ENCODE assay signal across 8 mouse cellular contexts in genomic region chr2:32966184-32966688, GRCm38 (mm10). TPM values are rescaled to one million over a fixed set of nuclear protein-coding genes. Genes with fewer than 3 reads are reported as not detected.
DNase-seq lines count a peak whose midpoint lies in the region; ATAC-seq and TF ChIP-seq lines count a peak whose summit lies in the region.

No protein-coding gene starts in this region.

- H3K9me3 ChIP-seq in liver, embryonic 11.5 days (ENCODE audit: control insufficient read depth, low read length): no peaks in the 10 kb centered on the region
- no peaks in the 10 kb centered on the region for H3K9me3 ChIP-seq in stomach, postnatal 0 days (ENCODE audit: control insufficient read depth, low read length)

- peak overlapping the region; percentile 93 for H3K9ac ChIP-seq in liver, embryonic 11.5 days (ENCODE audit: low read depth, low read length)
- H3K9ac ChIP-seq in stomach, postnatal 0 days (ENCODE audit: low read length): peak overlapping the region; percentile 83

- no peak for TF ChIP-seq EP300 in stomach, postnatal 0 days (optimal IDR thresholded peaks at IDR 0.05)

- 24% methylated on average over 13 of the region's 13 CpGs for WGBS in thymus, adult 2 months
- WGBS in liver, embryonic 11.5 days: 8% methylated on average over 13 of the region's 13 CpGs
- WGBS in stomach, postnatal 0 days: 8% methylated on average over 13 of the region's 13 CpGs

- peak overlapping the region; percentile 90 for H3K4me3 ChIP-seq in gastrocnemius, adult 2 months
- H3K4me3 ChIP-seq in thymus, adult 2 months (ENCODE audit: control insufficient read depth, insufficient read depth, low read length): peak overlapping the region; percentile 66
- H3K4me3 ChIP-seq in liver, embryonic 11.5 days (ENCODE audit: low read depth, low read length): peak overlapping the region; percentile 75
- peak overlapping the region; percentile 63 for H3K4me3 ChIP-seq in stomach, postnatal 0 days (ENCODE audit: low read depth, low read length)

- peaks cover 15% of the 10 kb centered on the region for H3K36me3 ChIP-seq in thymus, adult 2 months (ENCODE audit: control insufficient read depth, insufficient read depth, low read length)
- peaks cover 22% of the 10 kb centered on the region for H3K36me3 ChIP-seq in liver, embryonic 11.5 days (ENCODE audit: control insufficient read depth, insufficient read depth, low read length)
- H3K36me3 ChIP-seq in stomach, postnatal 0 days (ENCODE audit: control insufficient read depth, insufficient read depth, low read length): peaks cover 11% of the 10 kb centered on the region

- no peak for TF ChIP-seq CTCF in gastrocnemius, adult 2 months (IDR thresholded peaks at IDR 0.05)
- no peak for TF ChIP-seq CTCF in thymus, adult 2 months (IDR thresholded peaks at IDR 0.05; ENCODE audit: borderline replicate concordance, control insufficient read depth, extremely low read depth, insufficient read depth, low read length, poor library complexity)
- TF ChIP-seq CTCF in stomach, postnatal 0 days (IDR thresholded peaks at IDR 0.05; ENCODE audit: low read depth): no peak

- H3K27me3 ChIP-seq in thymus, adult 2 months (ENCODE audit: control insufficient read depth, insufficient read depth, low read length): no peaks in the 10 kb centered on the region
- H3K27me3 ChIP-seq in liver, embryonic 11.5 days (replicated peaks; ENCODE audit: control insufficient read depth, insufficient read depth, low read length): no peaks in the 10 kb centered on the region
- no peaks in the 10 kb centered on the region for H3K27me3 ChIP-seq in stomach, postnatal 0 days (ENCODE audit: control insufficient read depth, insufficient read depth, low read length)

- intact Hi-C loops in gastrocnemius, adult 2 months (cut with DNase I): no loop called here
- intact Hi-C loops in left cerebral cortex, postnatal 25 days (cut with DNase I): no loop called here

- H3K27ac ChIP-seq in gastrocnemius, adult 2 months: peak overlapping the region; percentile 98
- H3K27ac ChIP-seq in thymus, adult 2 months (ENCODE audit: control insufficient read depth, insufficient read depth, low read length): peak overlapping the region; percentile 40
- peak overlapping the region; percentile 96 for H3K27ac ChIP-seq in liver, embryonic 11.5 days (ENCODE audit: low read depth, low read length)
- H3K27ac ChIP-seq in stomach, postnatal 0 days (replicated peaks): peak overlapping the region; percentile 99

- TF ChIP-seq POLR2A in thymus, adult 2 months (IDR thresholded peaks at IDR 0.05; ENCODE audit: control insufficient read depth, extremely low read depth, insufficient read depth, low read length, poor library complexity): no peak

- H3K4me1 ChIP-seq in thymus, adult 2 months (replicated peaks; ENCODE audit: control insufficient read depth, insufficient read depth, low read length): peaks cover 21% of the 10 kb centered on the region
- H3K4me1 ChIP-seq in liver, embryonic 11.5 days (replicated peaks; ENCODE audit: control insufficient read depth, insufficient read depth, low read length): peaks cover 27% of the 10 kb centered on the region
- no peaks in the 10 kb centered on the region; the same call in 1 of the 2 replicates for H3K4me1 ChIP-seq in stomach, postnatal 0 days (replicated peaks; ENCODE audit: control insufficient read depth, insufficient read depth)

- no peak for DNase-seq in gastrocnemius, adult 2 months
- DNase-seq in gastrocnemius, adult 18-20 months (ENCODE audit: low spot score): no peak
- DNase-seq in thymus, adult 2 months: no peak
- no peak for DNase-seq in thymus, postnatal 14 days
- DNase-seq in liver, embryonic 11.5 days (ENCODE audit: low spot score): no peak
- DNase-seq in stomach, postnatal 0 days (ENCODE audit: low spot score): no peak
- no peak for DNase-seq in left cerebral cortex, postnatal 25 days (ENCODE audit: low spot score in 2 of 2)

- peak overlapping the region; percentile 94 for H3K4me2 ChIP-seq in liver, embryonic 11.5 days
- peak overlapping the region; percentile 84 for H3K4me2 ChIP-seq in stomach, postnatal 0 days (replicated peaks; ENCODE audit: low read depth)

- ATAC-seq in liver, embryonic 11.5 days (replicated peaks; ENCODE audit: low FRiP score): no peak
- ATAC-seq in stomach, postnatal 0 days (ENCODE audit: low FRiP score, low TSS enrichment): no peak
- ATAC-seq in granulocyte monocyte progenitor cell, adult 5-6 weeks (replicated peaks; ENCODE audit: poor library complexity, severe bottlenecking): no peak

RNA-seq across cellular contexts. Expression of gene Lrsam1, which starts 4.8 kb away (rescaled TPM):
- 10 to 100 TPM in 1 of 2 experiments, 1 to 10 TPM in 1; 9.9 to 14.1 TPM for total RNA-seq in gastrocnemius, adult 2 months (2021)
- total RNA-seq in gastrocnemius, adult 18-20 months (2021): 10 to 100 TPM; 11.5 to 13.5 TPM
- polyA plus RNA-seq in thymus, adult 2 months (2012; rRNA removed): 13.7 and 15.3 TPM in 2 replicates
- polyA plus RNA-seq in liver, embryonic 11.5 days (2014; fragmentation: Nextera tagmentation; extraction: Ambion mirVana): 6.1 and 6.7 TPM in 2 replicates
- polyA plus RNA-seq in stomach, postnatal 0 days (2015; fragmentation: Nextera tagmentation; extraction: Ambion mirVana): 5.3 and 5.5 TPM in 2 replicates
- 9.6 and 14.7 TPM in 2 replicates for total RNA-seq in granulocyte monocyte progenitor cell, adult 5-6 weeks (2014; fragmentation: Nextera tagmentation)
- total RNA-seq in granulocyte monocyte progenitor cell, adult 5-6 weeks (2017): 2.8 and 3.2 TPM in 2 replicates
- total RNA-seq in left cerebral cortex, postnatal 25 days (2021): 10 to 100 TPM; 35.4 to 43.8 TPM

RNA-seq across cellular contexts. Expression of gene Rpl12, which starts 4.9 kb away (rescaled TPM):
- 10 to 100 TPM; 80.6 to 90.3 TPM for total RNA-seq in gastrocnemius, adult 2 months (2021)
- 10 to 100 TPM; 78.4 to 90.0 TPM for total RNA-seq in gastrocnemius, adult 18-20 months (2021)
- 495 and 552 TPM in 2 replicates for polyA plus RNA-seq in thymus, adult 2 months (2012; rRNA removed)
- 276 and 295 TPM in 2 replicates for polyA plus RNA-seq in liver, embryonic 11.5 days (2014; fragmentation: Nextera tagmentation; extraction: Ambion mirVana)
- 141 and 157 TPM in 2 replicates for polyA plus RNA-seq in stomach, postnatal 0 days (2015; fragmentation: Nextera tagmentation; extraction: Ambion mirVana)
- 3,079 and 3,298 TPM in 2 replicates for total RNA-seq in granulocyte monocyte progenitor cell, adult 5-6 weeks (2014; fragmentation: Nextera tagmentation)
- 2,139 and 2,991 TPM in 2 replicates for total RNA-seq in granulocyte monocyte progenitor cell, adult 5-6 weeks (2017)
- 100 to 1,000 TPM; 103 to 104 TPM for total RNA-seq in left cerebral cortex, postnatal 25 days (2021)

RNA-seq across cellular contexts. Expression of gene Slc2a8, which starts 15.6 kb away (rescaled TPM):
- total RNA-seq in gastrocnemius, adult 2 months (2021): 10 to 100 TPM in 1 of 2 experiments, 1 to 10 TPM in 1; 8.1 to 11.2 TPM
- 10 to 100 TPM; 11.4 to 13.1 TPM for total RNA-seq in gastrocnemius, adult 18-20 months (2021)
- 29.8 and 32.6 TPM in 2 replicates for polyA plus RNA-seq in thymus, adult 2 months (2012; rRNA removed)
- 15.0 TPM in 2 replicates for polyA plus RNA-seq in liver, embryonic 11.5 days (2014; fragmentation: Nextera tagmentation; extraction: Ambion mirVana)
- polyA plus RNA-seq in stomach, postnatal 0 days (2015; fragmentation: Nextera tagmentation; extraction: Ambion mirVana): 12.1 and 12.8 TPM in 2 replicates
- 4.0 and 4.8 TPM in 2 replicates for total RNA-seq in granulocyte monocyte progenitor cell, adult 5-6 weeks (2014; fragmentation: Nextera tagmentation)
- 3.7 and 5.8 TPM in 2 replicates for total RNA-seq in granulocyte monocyte progenitor cell, adult 5-6 weeks (2017)
- 10 to 100 TPM; 23.6 to 27.0 TPM for total RNA-seq in left cerebral cortex, postnatal 25 days (2021)

Comparison
In these comparisons a context has a peak if more than half of its experiments do, and no peak if none do; other contexts are left out.
1. H3K27ac ChIP-seq: peak in every context shown above with its lines; median percentile 99 in stomach, postnatal 0 days; 98 in gastrocnemius, adult 2 months; 96 in liver, embryonic 11.5 days; 40 in thymus, adult 2 months.
2. RNA of gene Rpl12, which starts 4.9 kb away (total RNA-seq): 2,139 to 3,298 TPM in granulocyte monocyte progenitor cell, adult 5-6 weeks; 103 to 104 TPM in left cerebral cortex, postnatal 25 days, 80.6 to 90.3 TPM in gastrocnemius, adult 2 months and 78.4 to 90.0 TPM in gastrocnemius, adult 18-20 months; every median in the first group is over 10 times any median in the second.
3. Peak in every context shown above with its lines, with median percentiles within 50 percentile points of each other: H3K4me3 ChIP-seq.